Mouse (Mus musculus): ENCODE measurements around the gene Spata1. TPM values are rescaled to one million over a fixed set of nuclear protein-coding genes. Genes with fewer than 3 reads are reported as not detected.
A peak's percentile ranks its signal among the peaks of the same experiment; 100 is the strongest.

The Spata1 gene
- 1 to 10 TPM; 2.1 to 2.3 TPM for total RNA-seq (2021)

GRCm38 (mm10) chr3:146499431-146500002 lies at the start of gene Spata1, which contains the start of gene Gng5:
Gene Spata1, minus strand, starts transcription at chr3:146499753.
Gene Gng5, plus strand, starts transcription at chr3:146499807.
- intact Hi-C loops (cut with DNase I), result loop anchor here (2.0 to 5.0 kb wide), 4 partner anchors 21 to 313 kb away; partner anchors contain the start of genes Prkacb and Rpf1
- DNase-seq, result peak; percentile 87 to 91

- DNase-seq, result no peak
- intact Hi-C loops (cut with DNase I), result no loop called here
These were observed 44.1 kb upstream of the Spata1 start for GRCm38 (mm10) chr3:146543632-146544031.

- intact Hi-C loops (cut with DNase I), result no loop called here
- no peak for DNase-seq
These were observed 41.1 kb upstream of the Spata1 start for GRCm38 (mm10) chr3:146540521-146541273.

- intact Hi-C loops (cut with DNase I), result no loop called here
- DNase-seq, result no peak
These were observed 35.4 kb upstream of the Spata1 start for GRCm38 (mm10) chr3:146534986-146535385.

- no peak for DNase-seq
- intact Hi-C loops (cut with DNase I), result no loop called here
These were observed 28.8 kb upstream of the Spata1 start for GRCm38 (mm10) chr3:146528335-146528734.

- no peak for DNase-seq
- intact Hi-C loops (cut with DNase I), result loop anchor here (2.0 to 5.0 kb wide), 4 partner anchors 21 to 291 kb away; partner anchors contain the start of genes Prkacb and Ssx2ip
These were observed 22.1 kb upstream of the Spata1 start for GRCm38 (mm10) chr3:146521652-146522020.

- intact Hi-C loops (cut with DNase I), result loop anchor here (2.0 to 5.0 kb wide), 4 partner anchors 20 to 291 kb away; partner anchors contain the start of genes Prkacb and Ssx2ip
These were observed 21.5 kb upstream of the Spata1 start, which contains the start of gene Rpf1 for GRCm38 (mm10) chr3:146520798-146521651. Gene Rpf1, minus strand, starts transcription at chr3:146521429.

GRCm38 (mm10) chr3:146520226-146520797 lies 20.8 kb upstream of the Spata1 start:
- no peak for DNase-seq
- intact Hi-C loops (cut with DNase I), result loop anchor here (2.0 to 5.0 kb wide), 4 partner anchors 20 to 292 kb away; partner anchors contain the start of genes Prkacb and Ssx2ip

More at GRCm38 (mm10) chr3:146520798-146521651, 21.5 kb upstream of the Spata1 start, which contains the start of gene Rpf1:
- peak; percentile 88 to 89 for DNase-seq

GRCm38 (mm10) chr3:146506711-146507110 lies 7.2 kb upstream of the Spata1 start:
- no peak for DNase-seq
- intact Hi-C loops (cut with DNase I), result no loop called here

- intact Hi-C loops (cut with DNase I), result loop anchor here (2.0 kb wide), 2 partner anchors 19 to 311 kb away; partner anchors contain the start of genes Prkacb and Rpf1
- DNase-seq, result no peak
These were observed 2.1 kb upstream of the Spata1 start for GRCm38 (mm10) chr3:146501601-146502123.

- DNase-seq, result no peak
- intact Hi-C loops (cut with DNase I), result loop anchor here (2.0 kb wide), 2 partner anchors 20 to 312 kb away; partner anchors contain the start of genes Prkacb and Rpf1
These were observed 1.3 kb upstream of the Spata1 start for GRCm38 (mm10) chr3:146500810-146501201.

- peak in 1 of 2 experiments; percentile 55 for DNase-seq
- intact Hi-C loops (cut with DNase I), result loop anchor here (2.0 kb wide), 2 partner anchors 21 to 313 kb away; partner anchors contain the start of genes Prkacb and Rpf1
These were observed 653 bp upstream of the Spata1 start for GRCm38 (mm10) chr3:146500003-146500809.

- DNase-seq, result no peak
- intact Hi-C loops (cut with DNase I), result loop anchor here (5.0 kb wide), 2 partner anchors 47 to 92 kb away; no protein-coding TSS in a partner anchor
These were observed 564 bp downstream of the Spata1 start for GRCm38 (mm10) chr3:146498989-146499388.

GRCm38 (mm10) chr3:146494941-146495340 lies 4.6 kb downstream of the Spata1 start:
- intact Hi-C loops (cut with DNase I), result loop anchor here (5.0 kb wide), 2 partner anchors 43 to 88 kb away; no protein-coding TSS in a partner anchor
- DNase-seq, result no peak

- intact Hi-C loops (cut with DNase I), result no loop called here
- no peak for DNase-seq
These were observed 13.1 kb downstream of the Spata1 start for GRCm38 (mm10) chr3:146486464-146486863.

- DNase-seq, result no peak
- intact Hi-C loops (cut with DNase I), result loop anchor here (1.0 kb wide), 1 partner anchor 137 kb away; no protein-coding TSS in a partner anchor
These were observed 17.5 kb downstream of the Spata1 start for GRCm38 (mm10) chr3:146482044-146482443.

GRCm38 (mm10) chr3:146474428-146474827 lies 25.1 kb downstream of the Spata1 start:
- intact Hi-C loops (cut with DNase I), result no loop called here

GRCm38 (mm10) chr3:146473741-146474140 lies 25.8 kb downstream of the Spata1 start:
- no peak for DNase-seq
- intact Hi-C loops (cut with DNase I), result no loop called here

More at GRCm38 (mm10) chr3:146474428-146474827, 25.1 kb downstream of the Spata1 start:
- DNase-seq, result no peak
